In genomic region chr4:3081953-3082950, GRCm38 (mm10) we compare ENCODE assay signal across 8 mouse cellular contexts.
DNase-seq lines count a peak whose midpoint lies in the region; ATAC-seq and TF ChIP-seq lines count a peak whose summit lies in the region.

No protein-coding gene starts in this region.

- no peaks in the 10 kb centered on the region for H3K27me3 ChIP-seq in kidney, postnatal 0 days (ENCODE audit: insufficient read depth, low read length)
- no peaks in the 10 kb centered on the region for H3K27me3 ChIP-seq in embryonic facial prominence, embryonic 14.5 days (replicated peaks; ENCODE audit: control insufficient read depth, insufficient read depth, low read length)
- no peaks in the 10 kb centered on the region for H3K27me3 ChIP-seq in hindbrain, embryonic 11.5 days (ENCODE audit: control insufficient read depth, insufficient read depth, low read length)
- no peaks in the 10 kb centered on the region for H3K27me3 ChIP-seq in midbrain, embryonic 10.5 days (ENCODE audit: low read depth, poor library complexity, severe bottlenecking)

- WGBS in kidney, postnatal 0 days, result 82% methylated on average over 3 of the region's 3 CpGs
- 78% methylated on average over 3 of the region's 3 CpGs for WGBS in embryonic facial prominence, embryonic 14.5 days
- WGBS in hindbrain, embryonic 11.5 days, result 83% methylated on average over 3 of the region's 3 CpGs
- 80% methylated on average over 3 of the region's 3 CpGs for WGBS in midbrain, embryonic 10.5 days

- DNase-seq in kidney, postnatal 0 days (ENCODE audit: low spot score), result no peak
- DNase-seq in kidney, adult 11 months, result no peak
- DNase-seq in embryonic facial prominence, embryonic 14.5 days (ENCODE audit: low spot score), result peak; percentile 5
- no peak for DNase-seq in hindbrain, embryonic 11.5 days (ENCODE audit: low spot score)
- DNase-seq in midbrain, embryonic 10.5 days (ENCODE audit: low spot score), result peak; percentile 13
- DNase-seq in layer of hippocampus, adult 11-12 months (ENCODE audit: low spot score), result no peak
- DNase-seq in layer of hippocampus, adult 18-20 months (ENCODE audit: low spot score in 2 of 2), result no peak
- no peak for DNase-seq in MN1 (ENCODE audit: low spot score)

- H3K9me3 ChIP-seq in kidney, postnatal 0 days (replicated peaks; ENCODE audit: low read length), result peaks cover 32% of the 10 kb centered on the region
- H3K9me3 ChIP-seq in embryonic facial prominence, embryonic 14.5 days (ENCODE audit: control insufficient read depth, low read length), result peaks cover 77% of the 10 kb centered on the region
- H3K9me3 ChIP-seq in hindbrain, embryonic 11.5 days (ENCODE audit: control insufficient read depth, low read length), result peaks cover 75% of the 10 kb centered on the region
- peaks cover 88% of the 10 kb centered on the region for H3K9me3 ChIP-seq in midbrain, embryonic 10.5 days (replicated peaks)

- ATAC-seq in kidney, postnatal 0 days (replicated peaks; ENCODE audit: low FRiP score, low read depth), result peak; percentile 4; the same call in 1 of the 2 replicates
- ATAC-seq in embryonic facial prominence, embryonic 14.5 days (ENCODE audit: low read depth), result no peak
- ATAC-seq in hindbrain, embryonic 11.5 days (ENCODE audit: low FRiP score), result peak; percentile 3

- no peaks in the 10 kb centered on the region for H3K4me1 ChIP-seq in kidney, postnatal 0 days (replicated peaks; ENCODE audit: insufficient read depth, low read length)
- no peaks in the 10 kb centered on the region for H3K4me1 ChIP-seq in embryonic facial prominence, embryonic 14.5 days (ENCODE audit: control insufficient read depth, insufficient read depth, low read length)
- no peaks in the 10 kb centered on the region for H3K4me1 ChIP-seq in hindbrain, embryonic 11.5 days (replicated peaks; ENCODE audit: control insufficient read depth, insufficient read depth, low read length)
- no peaks in the 10 kb centered on the region for H3K4me1 ChIP-seq in midbrain, embryonic 10.5 days

- H3K9ac ChIP-seq in kidney, postnatal 0 days (ENCODE audit: low read depth, low read length), result no peak overlapping the region
- no peak overlapping the region for H3K9ac ChIP-seq in embryonic facial prominence, embryonic 14.5 days (ENCODE audit: low read depth, low read length)
- no peak overlapping the region for H3K9ac ChIP-seq in hindbrain, embryonic 11.5 days (ENCODE audit: low read depth, low read length)

- no peaks in the 10 kb centered on the region for H3K36me3 ChIP-seq in kidney, postnatal 0 days (ENCODE audit: insufficient read depth, low read length)
- H3K36me3 ChIP-seq in embryonic facial prominence, embryonic 14.5 days (ENCODE audit: control insufficient read depth, insufficient read depth, low read length), result no peaks in the 10 kb centered on the region
- peaks cover 3% of the 10 kb centered on the region; the same call in 1 of the 2 replicates for H3K36me3 ChIP-seq in hindbrain, embryonic 11.5 days (ENCODE audit: control insufficient read depth, insufficient read depth, low read length)
- no peaks in the 10 kb centered on the region for H3K36me3 ChIP-seq in midbrain, embryonic 10.5 days

- no peak overlapping the region for H3K4me2 ChIP-seq in kidney, postnatal 0 days (ENCODE audit: low read length)
- H3K4me2 ChIP-seq in embryonic facial prominence, embryonic 14.5 days (ENCODE audit: low read depth, low read length), result no peak overlapping the region
- H3K4me2 ChIP-seq in hindbrain, embryonic 11.5 days (replicated peaks; ENCODE audit: low read depth, low read length), result no peak overlapping the region

- TF ChIP-seq CTCF in kidney, postnatal 0 days (IDR thresholded peaks at IDR 0.05; ENCODE audit: low read depth), result no peak

- no peak overlapping the region for H3K27ac ChIP-seq in kidney, postnatal 0 days
- no peak overlapping the region for H3K27ac ChIP-seq in embryonic facial prominence, embryonic 14.5 days (replicated peaks; ENCODE audit: low read depth, low read length)
- H3K27ac ChIP-seq in hindbrain, embryonic 11.5 days (ENCODE audit: low read depth, low read length), result no peak overlapping the region
- no peak overlapping the region for H3K27ac ChIP-seq in midbrain, embryonic 10.5 days (replicated peaks)

- H3K4me3 ChIP-seq in kidney, postnatal 0 days (replicated peaks; ENCODE audit: low read depth, low read length), result no peak overlapping the region
- no peak overlapping the region for H3K4me3 ChIP-seq in embryonic facial prominence, embryonic 14.5 days (ENCODE audit: low read depth, low read length)
- H3K4me3 ChIP-seq in hindbrain, embryonic 11.5 days (ENCODE audit: low read depth, low read length), result no peak overlapping the region
- no peak overlapping the region for H3K4me3 ChIP-seq in midbrain, embryonic 10.5 days

Comparison
In these comparisons a context has a peak if more than half of its experiments do, and no peak if none do; other contexts are left out.
1. DNase-seq: peak in embryonic facial prominence, embryonic 14.5 days (single experiment) and midbrain, embryonic 10.5 days (single experiment); none in kidney, postnatal 0 days (single experiment), kidney, adult 11 months (single experiment), hindbrain, embryonic 11.5 days (single experiment), layer of hippocampus, adult 11-12 months (single experiment), layer of hippocampus, adult 18-20 months (0 of 2) and MN1 (single experiment).